ENCODE assay signal across 9 mouse cellular contexts in genomic region chr5:143932831-143933230, GRCm38 (mm10). TPM values are rescaled to one million over a fixed set of nuclear protein-coding genes. Genes with fewer than 3 reads are reported as not detected.
DNase-seq lines count a peak whose midpoint lies in the region; ATAC-seq lines count a peak whose summit lies in the region.
"Had no signal": no experiment of that assay in that cellular context is flagged by ENCODE, and none has a peak within 500 bp of the region (broad histone marks: within the 10 kb centered on the region; RNA-seq: fewer than 3 reads in every experiment).

Rsph10b (plus strand) TSS chr5:143933035.

- H3K27me3 ChIP-seq in forebrain, embryonic 15.5 days: no peaks in the 10 kb centered on the region

- no peak within 1 kb of the TSS for H3K27ac ChIP-seq in forebrain, embryonic 15.5 days (replicated peaks)
- H3K27ac ChIP-seq: macrophage had no signal

- peak; percentile 39 to 70 for DNase-seq in adrenal gland, adult (ENCODE audit: inconsistent age in 2 of 2, low spot score in 1 of 2)
- no peak for DNase-seq in adrenal gland, postnatal 4 days (ENCODE audit: low spot score in 2 of 2)
- DNase-seq in R1 (ENCODE audit: low read depth, low spot score): peak; percentile 75
- peak; percentile 70 for DNase-seq in lung, postnatal 36 days
- no peak for DNase-seq in natural killer cell, adult 2 months (ENCODE audit: low spot score in 2 of 2)
- no peak for DNase-seq in thymus, adult 18-20 months
- DNase-seq in spleen, adult 18-20 months: no peak

- WGBS in forebrain, embryonic 15.5 days: 12% methylated on average over 8 of the region's 8 CpGs

- H3K4me3 ChIP-seq in forebrain, embryonic 15.5 days: peak within 1 kb of the TSS; percentile 7; the same call in 1 of the 2 replicates

- peaks cover 39% of the 10 kb centered on the region for H3K36me3 ChIP-seq in forebrain, embryonic 15.5 days

- H3K4me1 ChIP-seq in forebrain, embryonic 15.5 days: peaks cover 3% of the 10 kb centered on the region; the same call in 1 of the 2 replicates

- no peak for ATAC-seq in forebrain, embryonic 15.5 days (replicated peaks)

- H3K4me2 ChIP-seq in forebrain, embryonic 15.5 days (replicated peaks): peak within 1 kb of the TSS; percentile 12; the same call in 1 of the 2 replicates

- no peak within 1 kb of the TSS for H3K9ac ChIP-seq in forebrain, embryonic 15.5 days (replicated peaks)

- H3K9me3 ChIP-seq in forebrain, embryonic 15.5 days: no peaks in the 10 kb centered on the region

RNA-seq across cellular contexts. Expression of gene Rsph10b, which starts in this region (rescaled TPM):
- 1 to 10 TPM; 1.6 to 3.4 TPM for total RNA-seq in adrenal gland, postnatal 4 days (2021)
- 1.9 and 2.1 TPM in 2 replicates for polyA plus RNA-seq in forebrain, embryonic 15.5 days (2015; fragmentation: Nextera tagmentation; extraction: Ambion mirVana)
- polyA plus RNA-seq: macrophage had no signal

Comparison
In these comparisons a context has a peak if more than half of its experiments do, and no peak if none do; other contexts are left out.
1. DNase-seq: peak in adrenal gland, adult (2 of 2), R1 (single experiment) and lung, postnatal 36 days (single experiment); none in adrenal gland, postnatal 4 days (0 of 2), natural killer cell, adult 2 months (0 of 2), thymus, adult 18-20 months (0 of 2) and spleen, adult 18-20 months (0 of 2).